Mouse (Mus musculus): ENCODE measurements around the gene Epp13. TPM values are rescaled to one million over a fixed set of nuclear protein-coding genes. Genes with fewer than 3 reads are reported as not detected.
"Not testable (repeated sequence)": the region's sequence is repeated elsewhere in the genome, so short reads cannot be mapped to it uniquely, and the experiment has no call there.

Epp13 gene
- polyA plus RNA-seq, 1 experiment from 2014 or later: not detected

- WGBS: 4% methylated on average over 49 of the region's 50 CpGs
- H3K27ac ChIP-seq: peak within 1 kb of the TSS; percentile 67; the same call in 1 of the 2 replicates
- H3K4me3 ChIP-seq (replicated peaks): peak within 1 kb of the TSS; percentile 52
- peaks cover 4% of the 10 kb centered on the region; the same call in 1 of the 2 replicates for H3K36me3 ChIP-seq
- H3K9me3 ChIP-seq: no peaks in the 10 kb centered on the region
- ATAC-seq (ENCODE audit: insufficient number of reproducible peaks, insufficient read depth, low FRiP score, low TSS enrichment, low read depth): peak; percentile 82
- peaks cover 10% of the 10 kb centered on the region for H3K4me1 ChIP-seq (replicated peaks)
- no peaks in the 10 kb centered on the region for H3K27me3 ChIP-seq
- H3K9ac ChIP-seq (replicated peaks): peak within 1 kb of the TSS; percentile 57
- peak within 1 kb of the TSS; percentile 67 for H3K4me2 ChIP-seq
Measured at GRCm38 (mm10) chr7:6285842-6286705, 33.6 kb downstream of the Epp13 start, which contains the start of gene Zfp667. Zfp667 (plus strand) TSS chr7:6286579.

- Histone ChIP-seq H3K9ac (replicated peaks) (peak overlapping the region; percentile 57), H3K36me3 (peaks cover 4% of the 10 kb centered on the region; the same call in 1 of the 2 replicates), H3K27ac (no peak overlapping the region), H3K9me3 (no peaks in the 10 kb centered on the region), H3K4me1 (replicated peaks) (peaks cover 10% of the 10 kb centered on the region), H3K4me2 (peak overlapping the region; percentile 67), H3K4me3 (replicated peaks) (peak overlapping the region; percentile 52), H3K27me3 (no peaks in the 10 kb centered on the region)
- ATAC-seq (ENCODE audit: insufficient number of reproducible peaks, insufficient read depth, low FRiP score, low TSS enrichment, low read depth): peak; percentile 23
- WGBS: 33% methylated on average over 15 of the region's 15 CpGs
Measured at GRCm38 (mm10) chr7:6286921-6287531, 34.5 kb downstream of the Epp13 start.

DNA sequence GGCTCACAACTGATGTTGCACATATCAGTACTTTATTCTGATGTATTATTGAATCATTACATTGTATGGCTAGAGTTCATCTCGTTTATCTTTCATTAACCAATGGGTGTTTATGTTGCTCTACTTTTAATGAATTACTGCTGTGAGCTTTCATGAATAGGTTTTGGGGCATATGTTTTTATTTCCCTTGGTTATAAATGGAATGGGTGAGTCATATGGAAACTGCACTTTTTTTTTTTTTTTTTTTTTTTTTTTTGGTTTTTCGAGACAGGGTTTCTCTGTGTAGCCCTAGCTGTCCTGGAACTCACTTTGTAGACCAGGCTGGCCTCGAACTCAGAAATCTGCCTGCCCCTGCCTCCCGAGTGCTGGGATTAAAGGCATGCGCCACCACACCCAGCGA lies 38.6 kb downstream of the Epp13 start:
- not testable (repeated sequence) for ATAC-seq (ENCODE audit: insufficient number of reproducible peaks, insufficient read depth, low FRiP score, low TSS enrichment, low read depth); H3K27ac ChIP-seq
- WGBS: 86% methylated on average over 5 of the region's 6 CpGs

GRCm38 (mm10) chr7:6300796-6301195 lies 48.3 kb downstream of the Epp13 start:
- H3K4me2 ChIP-seq; H3K9me3 ChIP-seq; H3K9ac ChIP-seq (replicated peaks); H3K27ac ChIP-seq; H3K4me3 ChIP-seq (replicated peaks); H3K4me1 ChIP-seq (replicated peaks); H3K27me3 ChIP-seq; ATAC-seq (ENCODE audit: insufficient number of reproducible peaks, insufficient read depth, low FRiP score, low TSS enrichment, low read depth): not testable (repeated sequence)
- 73% methylated on average over 11 of the region's 11 CpGs for WGBS
- peaks cover 51% of the 10 kb centered on the region for H3K36me3 ChIP-seq

More for the DNA sequence above, 38.6 kb downstream of the Epp13 start:
- H3K4me1 ChIP-seq (replicated peaks); H3K4me3 ChIP-seq (replicated peaks); H3K4me2 ChIP-seq; H3K27me3 ChIP-seq; H3K9me3 ChIP-seq; H3K9ac ChIP-seq (replicated peaks): not testable (repeated sequence)
- H3K36me3 ChIP-seq: peaks cover 33% of the 10 kb centered on the region

- peaks cover 25% of the 10 kb centered on the region for H3K36me3 ChIP-seq
- H3K27me3 ChIP-seq: no peaks in the 10 kb centered on the region
- H3K9me3 ChIP-seq: no peaks in the 10 kb centered on the region
- peak overlapping the region; percentile 58 for H3K4me3 ChIP-seq (replicated peaks)
- 20% methylated on average over 23 of the region's 23 CpGs for WGBS
- H3K4me2 ChIP-seq: peak overlapping the region; percentile 72
- peak; percentile 80 for ATAC-seq (ENCODE audit: insufficient number of reproducible peaks, insufficient read depth, low FRiP score, low TSS enrichment, low read depth)
- H3K27ac ChIP-seq: peak overlapping the region; percentile 81
- peaks cover 8% of the 10 kb centered on the region for H3K4me1 ChIP-seq (replicated peaks)
- peak overlapping the region; percentile 77 for H3K9ac ChIP-seq (replicated peaks)
Measured at GRCm38 (mm10) chr7:6330458-6331232, 78.1 kb downstream of the Epp13 start.

DNA sequence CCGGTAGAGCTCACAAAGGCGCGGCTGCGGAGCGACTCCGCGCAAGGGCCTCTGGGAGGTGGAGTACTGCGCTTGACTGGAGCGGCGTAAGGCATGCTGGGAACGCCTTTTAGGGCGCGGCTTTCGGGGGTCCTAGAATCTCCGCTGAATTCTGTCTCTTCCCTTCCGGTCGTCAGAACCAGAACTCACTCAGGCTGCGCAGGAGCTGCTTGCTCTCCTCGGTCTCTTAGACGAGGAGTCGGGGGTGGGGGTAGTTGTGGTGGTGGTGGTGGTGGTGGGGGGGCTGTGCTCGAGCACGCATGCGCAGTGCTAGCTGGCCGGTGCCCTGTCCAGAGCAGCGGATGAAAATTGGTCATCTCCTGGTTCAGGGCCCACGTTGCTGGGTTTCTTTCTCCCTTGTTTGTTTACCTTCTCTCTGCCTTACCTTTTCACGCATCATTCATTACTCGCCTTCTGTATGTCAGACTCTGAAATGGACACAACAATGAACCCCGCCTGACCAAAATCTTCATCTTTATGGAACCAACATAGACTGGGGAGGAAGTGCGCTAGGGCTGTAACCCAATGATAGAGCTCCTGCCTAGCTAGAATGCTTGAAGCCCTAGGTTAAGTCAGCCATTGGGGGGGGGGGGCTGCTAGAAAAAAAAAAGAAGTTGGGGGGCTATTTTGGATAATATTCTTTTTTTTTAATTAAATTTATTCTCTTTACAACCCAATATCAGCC lies 78.9 kb downstream of the Epp13 start, which contains the start of gene Zfp583:
TSS of gene Zfp583 (minus strand) at position 53 of the 724 bp plus-strand sequence.
- Histone ChIP-seq H3K27me3 (no peaks in the 10 kb centered on the region), H3K36me3 (peaks cover 17% of the 10 kb centered on the region), H3K9me3 (no peaks in the 10 kb centered on the region), H3K4me2 (peak within 1 kb of the TSS; percentile 72), H3K27ac (peak within 1 kb of the TSS; percentile 81), H3K4me1 (replicated peaks) (peaks cover 8% of the 10 kb centered on the region), H3K4me3 (replicated peaks) (peak within 1 kb of the TSS; percentile 58), H3K9ac (replicated peaks) (peak within 1 kb of the TSS; percentile 77)
- ATAC-seq (ENCODE audit: insufficient number of reproducible peaks, insufficient read depth, low FRiP score, low TSS enrichment, low read depth): peak; percentile 85
- WGBS: 4% methylated on average over 31 of the region's 31 CpGs

Other genes with a start within 250 kb of the Epp13 start
- gene Vmn1r65, start 241.7 kb upstream of the Epp13 start, polyA plus RNA-seq (2016; fragmentation: Nextera tagmentation; extraction: Ambion mirVana): not detected in 2 replicates
- gene Nlrp4c, start 207.5 kb upstream of the Epp13 start, polyA plus RNA-seq (2016; fragmentation: Nextera tagmentation; extraction: Ambion mirVana): not detected in 2 replicates
- 35.2 and 36.1 TPM in 2 replicates for gene Zfp787, start 96.7 kb upstream of the Epp13 start, polyA plus RNA-seq (2016; fragmentation: Nextera tagmentation; extraction: Ambion mirVana)
- 73.5 and 81.0 TPM in 2 replicates for gene Zfp444, start 80.5 kb upstream of the Epp13 start, polyA plus RNA-seq (2016; fragmentation: Nextera tagmentation; extraction: Ambion mirVana)
- gene Galp, start 55.6 kb upstream of the Epp13 start, polyA plus RNA-seq (2016; fragmentation: Nextera tagmentation; extraction: Ambion mirVana): not detected in 2 replicates
- gene Zscan5b, start 30.4 kb upstream of the Epp13 start, polyA plus RNA-seq (2016; fragmentation: Nextera tagmentation; extraction: Ambion mirVana): not detected in 2 replicates
- 8.3 and 8.8 TPM in 2 replicates for gene Zfp667, start 33.9 kb downstream of the Epp13 start, polyA plus RNA-seq (2016; fragmentation: Nextera tagmentation; extraction: Ambion mirVana)
- 8.2 and 8.8 TPM in 2 replicates for gene Zfp583, start 78.6 kb downstream of the Epp13 start, polyA plus RNA-seq (2016; fragmentation: Nextera tagmentation; extraction: Ambion mirVana)
- 3.5 and 4.1 TPM in 2 replicates for gene Gm3854, start 91.0 kb downstream of the Epp13 start, polyA plus RNA-seq (2016; fragmentation: Nextera tagmentation; extraction: Ambion mirVana)
- gene Zfp78, start 110.6 kb downstream of the Epp13 start, polyA plus RNA-seq (2016; fragmentation: Nextera tagmentation; extraction: Ambion mirVana): 1.8 and 2.1 TPM in 2 replicates
- 11.1 and 12.3 TPM in 2 replicates for gene Zfp28, start 130.6 kb downstream of the Epp13 start, polyA plus RNA-seq (2016; fragmentation: Nextera tagmentation; extraction: Ambion mirVana)
- 0.26 and 0.35 TPM in 2 replicates for gene Smim17, start 146.0 kb downstream of the Epp13 start, polyA plus RNA-seq (2016; fragmentation: Nextera tagmentation; extraction: Ambion mirVana)
- gene Gm20715, start 157.6 kb downstream of the Epp13 start, polyA plus RNA-seq (2016; fragmentation: Nextera tagmentation; extraction: Ambion mirVana): not detected in 2 replicates
- not detected in 2 replicates for gene Olfr1344, start 186.0 kb downstream of the Epp13 start, polyA plus RNA-seq (2016; fragmentation: Nextera tagmentation; extraction: Ambion mirVana)
- not detected in 2 replicates for gene Olfr1336, start 203.5 kb downstream of the Epp13 start, polyA plus RNA-seq (2016; fragmentation: Nextera tagmentation; extraction: Ambion mirVana)
- gene Olfr1346, start 214.4 kb downstream of the Epp13 start, polyA plus RNA-seq (2016; fragmentation: Nextera tagmentation; extraction: Ambion mirVana): not detected in 2 replicates
- not detected in 2 replicates for gene Olfr5, start 234.2 kb downstream of the Epp13 start, polyA plus RNA-seq (2016; fragmentation: Nextera tagmentation; extraction: Ambion mirVana)
- gene Olfr1347, start 247.0 kb downstream of the Epp13 start, polyA plus RNA-seq (2016; fragmentation: Nextera tagmentation; extraction: Ambion mirVana): not detected in 2 replicates